Comparison of ENCODE assay signal across 9 mouse cellular contexts in the genomic region with DNA sequence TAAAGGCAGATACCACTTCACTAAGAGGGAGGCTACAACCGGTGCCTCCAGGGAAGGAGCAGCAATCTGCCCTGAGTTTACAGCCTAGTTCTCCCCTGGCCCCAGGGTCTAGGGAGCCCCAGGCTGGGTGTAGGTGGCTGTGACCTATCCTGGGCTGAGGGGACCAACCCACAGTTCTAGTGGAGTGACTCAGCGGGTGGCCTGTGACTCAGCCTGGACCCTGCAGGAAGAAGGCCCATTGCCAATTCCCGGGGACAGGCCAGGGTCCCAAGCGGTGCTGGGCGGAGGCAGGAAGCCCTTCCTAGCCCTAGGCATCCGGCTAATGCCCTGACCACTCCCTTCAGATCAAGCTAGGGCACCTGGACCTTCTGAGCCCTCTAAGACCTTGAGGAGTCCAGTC. TPM values are rescaled to one million over a fixed set of nuclear protein-coding genes. Genes with fewer than 3 reads are reported as not detected.
DNase-seq lines count a peak whose midpoint lies in the region; ATAC-seq lines count a peak whose summit lies in the region.
"Had no signal": no experiment of that assay in that cellular context is flagged by ENCODE, and none has a peak within 500 bp of the region (broad histone marks: within the 10 kb centered on the region; RNA-seq: fewer than 3 reads in every experiment).

No protein-coding gene starts in this region.

- peaks cover 5% of the 10 kb centered on the region; the same call in 1 of the 2 replicates for H3K9me3 ChIP-seq in kidney, embryonic 16.5 days (ENCODE audit: low read length)
- no peaks in the 10 kb centered on the region for H3K9me3 ChIP-seq in hindbrain, embryonic 11.5 days (ENCODE audit: control insufficient read depth, low read length)

- H3K36me3 ChIP-seq in kidney, embryonic 16.5 days (ENCODE audit: insufficient read depth, low read length) = 0 out of 2 replicates have a peak, but pooled peaks cover 5% of the 10 kb centered on the region
- H3K36me3 ChIP-seq in hindbrain, embryonic 11.5 days (ENCODE audit: control insufficient read depth, insufficient read depth, low read length) = no peaks in the 10 kb centered on the region

- no peak overlapping the region for H3K4me2 ChIP-seq in kidney, embryonic 16.5 days (replicated peaks; ENCODE audit: low read depth, low read length)
- no peak overlapping the region for H3K4me2 ChIP-seq in hindbrain, embryonic 11.5 days (replicated peaks; ENCODE audit: low read depth, low read length)

- H3K4me1 ChIP-seq in kidney, embryonic 16.5 days (ENCODE audit: insufficient read depth, low read length) = peaks cover 62% of the 10 kb centered on the region
- no peaks in the 10 kb centered on the region for H3K4me1 ChIP-seq in hindbrain, embryonic 11.5 days (replicated peaks; ENCODE audit: control insufficient read depth, insufficient read depth, low read length)

- H3K27ac ChIP-seq in kidney, embryonic 16.5 days (ENCODE audit: low read length) = peak overlapping the region; percentile 77; the same call in 1 of the 2 replicates
- no peak overlapping the region for H3K27ac ChIP-seq in hindbrain, embryonic 11.5 days (ENCODE audit: low read depth, low read length)

- WGBS in kidney, embryonic 16.5 days = 61% methylated on average over 6 of the region's 6 CpGs
- 84% methylated on average over 6 of the region's 6 CpGs for WGBS in hindbrain, embryonic 11.5 days

- H3K27me3 ChIP-seq in kidney, embryonic 16.5 days (ENCODE audit: insufficient read depth, low read length) = no peaks in the 10 kb centered on the region
- H3K27me3 ChIP-seq in hindbrain, embryonic 11.5 days (ENCODE audit: control insufficient read depth, insufficient read depth, low read length) = no peaks in the 10 kb centered on the region

- no peak for ATAC-seq in kidney, embryonic 16.5 days (ENCODE audit: low FRiP score, low TSS enrichment)
- ATAC-seq in hindbrain, embryonic 11.5 days (ENCODE audit: low FRiP score) = no peak
- ATAC-seq: CD4-positive, CD25-positive, alpha-beta regulatory T cell, adult 4 months had no signal

- DNase-seq in gastrocnemius, postnatal 25 days = peak; percentile 43
- no peak for DNase-seq in gastrocnemius, adult 8-10 months (ENCODE audit: low spot score in 2 of 2)
- DNase-seq in heart, adult 8-10 months (ENCODE audit: low spot score) = peak; percentile 65
- peak; percentile 68 for DNase-seq in lung, postnatal 25 days (ENCODE audit: low spot score)
- DNase-seq in natural killer cell, adult 2 months (ENCODE audit: low spot score in 2 of 2) = no peak
- DNase-seq in left cerebral cortex, postnatal 4 days = no peak
- no peak for DNase-seq in hindbrain, embryonic 11.5 days (ENCODE audit: low spot score)

- intact Hi-C loops in left cerebral cortex, postnatal 4 days (cut with DNase I) = no loop called here

- H3K4me3 ChIP-seq in kidney, embryonic 16.5 days (ENCODE audit: low read length) = no peak overlapping the region
- H3K4me3 ChIP-seq in hindbrain, embryonic 11.5 days (ENCODE audit: low read depth, low read length) = no peak overlapping the region

- H3K9ac ChIP-seq in kidney, embryonic 16.5 days (replicated peaks; ENCODE audit: low read length) = 0 out of 2 replicates have a peak overlapping the region, but pooled peaks have one; percentile 22
- no peak overlapping the region for H3K9ac ChIP-seq in hindbrain, embryonic 11.5 days (ENCODE audit: low read depth, low read length)

RNA-seq across cellular contexts. Expression of gene Lama5, which starts 9.7 kb away (rescaled TPM):
- 10 to 100 TPM in 1 of 2 experiments, 1 to 10 TPM in 1; 8.0 to 10.0 TPM for total RNA-seq in gastrocnemius, postnatal 25 days (2021)
- total RNA-seq in gastrocnemius, adult 8-10 months (2022) = 10 to 100 TPM; 10.8 to 16.5 (median 13.8) TPM
- 100 to 1,000 TPM in 1 of 4 experiments, 10 to 100 TPM in 3; 78.1 to 110 (median 93.3) TPM for total RNA-seq in heart, adult 8-10 months (2022)
- 53.1 and 57.4 TPM in 2 replicates for polyA plus RNA-seq in kidney, embryonic 16.5 days (2015; fragmentation: Nextera tagmentation; extraction: Ambion mirVana)
- 1 to 10 TPM; 6.3 to 6.5 TPM for total RNA-seq in left cerebral cortex, postnatal 4 days (2021)
- 3.3 and 4.4 TPM in 2 replicates for polyA plus RNA-seq in hindbrain, embryonic 11.5 days (2014; fragmentation: Nextera tagmentation; extraction: Ambion mirVana)

RNA-seq across cellular contexts. Expression of gene Rps21, which starts 41.2 kb away (rescaled TPM):
- total RNA-seq in gastrocnemius, postnatal 25 days (2021) = 100 to 1,000 TPM; 342 to 348 TPM
- total RNA-seq in gastrocnemius, adult 8-10 months (2022) = 100 to 1,000 TPM; 348 to 580 (median 436) TPM
- 100 to 1,000 TPM; 452 to 674 (median 565) TPM for total RNA-seq in heart, adult 8-10 months (2022)
- 435 and 485 TPM in 2 replicates for polyA plus RNA-seq in kidney, embryonic 16.5 days (2015; fragmentation: Nextera tagmentation; extraction: Ambion mirVana)
- 100 to 1,000 TPM; 616 to 687 TPM for total RNA-seq in left cerebral cortex, postnatal 4 days (2021)
- 432 and 442 TPM in 2 replicates for polyA plus RNA-seq in hindbrain, embryonic 11.5 days (2014; fragmentation: Nextera tagmentation; extraction: Ambion mirVana)

RNA-seq across cellular contexts. Expression of gene Adrm1, which starts 44.7 kb away (rescaled TPM):
- total RNA-seq in gastrocnemius, postnatal 25 days (2021) = 100 to 1,000 TPM in 1 of 2 experiments, 10 to 100 TPM in 1; 88.2 to 102 TPM
- 100 to 1,000 TPM; 124 to 131 (median 129) TPM for total RNA-seq in gastrocnemius, adult 8-10 months (2022)
- total RNA-seq in heart, adult 8-10 months (2022) = 10 to 100 TPM; 80.8 to 93.9 (median 90.0) TPM
- 200 and 208 TPM in 2 replicates for polyA plus RNA-seq in kidney, embryonic 16.5 days (2015; fragmentation: Nextera tagmentation; extraction: Ambion mirVana)
- 100 to 1,000 TPM; 117 to 118 TPM for total RNA-seq in left cerebral cortex, postnatal 4 days (2021)
- polyA plus RNA-seq in hindbrain, embryonic 11.5 days (2014; fragmentation: Nextera tagmentation; extraction: Ambion mirVana) = 174 and 183 TPM in 2 replicates

RNA-seq across cellular contexts. Expression of gene Cables2, which starts 57.3 kb away (rescaled TPM):
- total RNA-seq in gastrocnemius, postnatal 25 days (2021) = 10 to 100 TPM in 1 of 2 experiments, 1 to 10 TPM in 1; 8.6 to 10.7 TPM
- total RNA-seq in gastrocnemius, adult 8-10 months (2022) = 10 to 100 TPM in 1 of 4 experiments, 1 to 10 TPM in 3; 8.1 to 10.8 (median 9.0) TPM
- 10 to 100 TPM; 12.1 to 14.1 (median 12.6) TPM for total RNA-seq in heart, adult 8-10 months (2022)
- 6.7 and 11.2 TPM in 2 replicates for polyA plus RNA-seq in kidney, embryonic 16.5 days (2015; fragmentation: Nextera tagmentation; extraction: Ambion mirVana)
- 10 to 100 TPM; 47.2 to 48.6 TPM for total RNA-seq in left cerebral cortex, postnatal 4 days (2021)
- 14.0 and 16.8 TPM in 2 replicates for polyA plus RNA-seq in hindbrain, embryonic 11.5 days (2014; fragmentation: Nextera tagmentation; extraction: Ambion mirVana)

Comparison
In these comparisons a context has a peak if more than half of its experiments do, and no peak if none do; other contexts are left out.
1. DNase-seq: peak in gastrocnemius, postnatal 25 days (single experiment), heart, adult 8-10 months (single experiment) and lung, postnatal 25 days (single experiment); none in gastrocnemius, adult 8-10 months (0 of 2), natural killer cell, adult 2 months (0 of 2), left cerebral cortex, postnatal 4 days (single experiment) and hindbrain, embryonic 11.5 days (single experiment).
2. RNA of gene Lama5, which starts 9.7 kb away (total RNA-seq): 78.1 to 110 TPM in heart, adult 8-10 months; 10.8 to 16.5 TPM in gastrocnemius, adult 8-10 months, 8.0 to 10.0 TPM in gastrocnemius, postnatal 25 days and 6.3 to 6.5 TPM in left cerebral cortex, postnatal 4 days; every median in the first group is over 4 times any median in the second.